Mouse (Mus musculus) right cerebral cortex, postnatal 25 days (tissue): Measurements from ENCODE around the gene Sptan1.
A peak's percentile ranks its signal among the peaks of the same experiment; 100 is the strongest.

Experiments
- DNase-seq: peaks from one replicate; pipeline ENCODE4 v3.0.0; 2022

The Sptan1 gene

DNA sequence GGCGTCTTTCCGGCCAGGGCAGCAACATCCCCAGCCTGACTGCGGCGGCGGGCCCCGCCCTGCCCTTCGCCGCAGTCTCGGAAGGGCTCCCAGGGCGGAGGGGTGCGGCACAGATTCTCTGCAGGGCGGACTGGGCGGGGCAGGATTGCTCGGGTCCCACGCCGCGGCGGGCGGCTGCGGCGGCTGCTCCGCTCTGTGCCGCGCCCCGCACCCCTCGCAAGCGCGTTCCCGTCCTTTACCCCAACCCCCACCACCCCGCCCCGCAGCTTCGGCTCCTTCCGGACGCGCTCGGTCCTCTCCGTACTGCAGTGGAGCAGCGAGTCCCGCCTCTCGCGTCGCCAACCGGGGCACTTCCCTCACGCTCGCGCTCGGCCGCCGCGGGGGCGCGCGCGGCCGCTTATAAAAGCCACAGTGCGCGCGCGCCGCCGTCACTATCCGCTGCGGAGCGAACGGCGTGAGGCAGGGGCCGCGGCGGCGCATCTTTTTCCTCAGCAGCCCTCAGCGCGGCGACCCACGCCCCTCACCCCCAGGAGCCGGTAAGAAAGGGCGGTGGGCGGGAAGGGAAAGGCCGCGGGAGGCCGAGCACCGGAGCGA lies at the start of gene Sptan1:
Sptan1 (plus strand) TSS at position 311 of the 594 bp plus-strand sequence.
- DNase-seq: peak; percentile 94

DNA sequence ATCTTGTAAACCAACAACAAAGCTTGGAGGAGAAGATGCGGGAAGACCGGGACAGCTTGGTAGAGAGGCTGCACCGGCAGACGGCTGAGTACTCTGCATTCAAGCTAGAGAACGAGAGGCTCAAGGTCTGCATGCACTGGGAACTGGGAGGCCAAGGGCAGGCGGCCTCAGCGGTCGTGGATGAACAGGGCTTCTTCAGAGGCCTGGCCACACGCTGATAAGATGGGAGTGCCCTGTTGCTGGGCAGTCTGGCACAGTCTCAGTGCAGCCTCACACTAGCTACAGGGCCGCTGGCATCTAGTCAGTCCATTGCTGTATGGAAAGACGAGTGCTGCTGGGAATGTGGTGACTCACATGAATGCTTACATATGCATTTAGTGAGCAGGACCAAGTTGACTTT lies 47.7 kb upstream of the Sptan1 start:
- no peak for DNase-seq

DNA sequence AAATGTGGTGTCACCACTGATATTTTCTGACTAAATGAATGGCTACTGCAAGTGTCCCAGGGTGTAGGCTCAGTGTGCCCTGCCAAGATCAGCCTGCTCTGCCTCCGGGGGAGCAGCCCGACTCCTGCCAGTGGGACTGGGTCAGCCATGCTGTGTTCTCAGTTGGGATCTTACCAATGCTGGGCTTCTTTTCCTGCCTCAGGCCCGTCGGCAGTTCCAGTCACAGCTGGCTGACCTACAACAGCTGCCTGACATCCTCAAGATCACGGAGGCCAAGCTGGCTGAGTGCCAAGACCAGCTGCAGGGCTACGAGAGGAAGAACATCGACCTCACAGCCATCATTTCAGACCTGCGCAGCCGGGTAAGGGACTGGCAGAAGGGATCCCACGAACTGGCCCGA lies 43.3 kb upstream of the Sptan1 start:
- DNase-seq: peak; percentile 18

DNA sequence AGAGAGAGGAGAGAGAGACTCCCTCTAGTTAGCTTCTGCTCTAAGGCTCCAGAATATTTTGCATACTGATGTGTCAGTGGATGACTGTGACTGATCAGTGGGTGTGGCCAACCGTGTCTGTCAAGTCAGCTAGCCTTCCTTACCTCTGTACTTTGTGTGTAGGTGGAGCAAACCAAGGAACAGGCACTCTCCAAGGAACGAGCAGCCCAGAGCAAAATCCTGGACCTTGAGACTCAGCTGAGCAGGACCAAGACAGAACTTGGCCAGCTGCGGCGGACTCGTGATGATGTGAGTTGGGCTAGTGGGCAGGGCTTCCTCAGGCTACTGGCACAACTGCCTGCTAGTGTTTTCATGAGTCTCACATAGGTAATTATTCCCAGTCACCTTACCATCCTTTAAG lies 38.8 kb upstream of the Sptan1 start:
- no peak for DNase-seq

DNA sequence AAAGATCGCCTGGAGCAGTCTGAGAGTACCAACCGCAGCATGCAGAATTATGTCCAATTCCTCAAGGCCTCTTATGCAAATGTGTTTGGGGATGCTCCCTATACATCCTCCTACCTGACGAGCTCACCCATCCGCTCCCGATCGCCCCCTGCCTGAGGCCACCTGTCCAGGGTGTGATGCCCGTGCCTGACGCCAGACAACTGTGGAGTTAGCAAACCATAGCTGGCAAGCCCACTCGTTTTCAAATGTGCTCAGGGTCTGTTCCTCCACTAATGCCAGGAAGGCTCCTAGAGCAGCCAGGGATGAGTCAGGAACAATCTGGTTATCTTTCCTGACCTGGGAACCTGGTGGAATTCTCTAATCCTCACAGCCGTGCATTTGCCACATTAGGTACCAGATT lies 34.9 kb upstream of the Sptan1 start:
- DNase-seq: no peak

GRCm38 (mm10) chr2:29931194-29931593 lies 34.2 kb upstream of the Sptan1 start:
- no peak for DNase-seq

DNA sequence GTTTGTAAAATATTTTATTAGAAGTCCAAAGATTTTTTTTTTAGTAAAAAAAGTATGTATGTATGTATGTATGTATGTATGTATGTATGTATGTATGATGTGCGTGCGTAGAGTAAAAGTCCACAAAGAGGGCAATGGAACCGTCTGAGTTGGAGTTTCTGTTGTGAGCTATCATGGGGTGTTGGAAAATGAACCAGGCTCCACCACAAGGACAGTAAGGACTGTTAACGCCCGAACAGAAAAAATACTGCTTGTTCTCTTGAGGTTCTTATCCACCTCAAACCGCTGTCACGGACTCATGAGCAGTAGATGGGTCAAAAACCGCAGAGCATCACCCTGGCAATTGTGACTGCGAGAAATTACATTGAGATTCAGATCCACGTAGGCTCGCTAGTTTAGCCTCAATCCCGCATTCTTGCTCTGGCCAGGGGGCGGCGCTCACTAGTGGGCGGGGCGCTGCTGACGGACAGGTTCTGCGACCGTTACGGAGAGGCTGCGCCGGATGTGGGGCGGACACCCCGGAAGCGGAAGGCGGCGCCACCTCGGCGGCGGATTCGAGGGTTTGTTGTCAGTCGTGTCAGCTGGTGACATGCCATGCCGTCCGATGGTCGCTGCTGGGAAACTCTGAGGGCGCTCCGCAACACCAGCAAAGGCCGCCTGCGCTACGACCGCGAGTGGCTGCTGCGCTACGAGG lies 30.3 kb upstream of the Sptan1 start, which contains the start of gene Gle1:
Gle1 (plus strand) TSS at position 521 of the 694 bp plus-strand sequence.
- peak; percentile 96 for DNase-seq

GRCm38 (mm10) chr2:29940073-29940472 lies 25.3 kb upstream of the Sptan1 start:
- DNase-seq: no peak

GRCm38 (mm10) chr2:29940826-29941225 lies 24.5 kb upstream of the Sptan1 start:
- DNase-seq: no peak

GRCm38 (mm10) chr2:29944723-29945122 lies 20.6 kb upstream of the Sptan1 start:
- DNase-seq: no peak

GRCm38 (mm10) chr2:29948896-29949295 lies 16.5 kb upstream of the Sptan1 start:
- no peak for DNase-seq

GRCm38 (mm10) chr2:29961246-29961645 lies 4.1 kb upstream of the Sptan1 start:
- DNase-seq: no peak

DNA sequence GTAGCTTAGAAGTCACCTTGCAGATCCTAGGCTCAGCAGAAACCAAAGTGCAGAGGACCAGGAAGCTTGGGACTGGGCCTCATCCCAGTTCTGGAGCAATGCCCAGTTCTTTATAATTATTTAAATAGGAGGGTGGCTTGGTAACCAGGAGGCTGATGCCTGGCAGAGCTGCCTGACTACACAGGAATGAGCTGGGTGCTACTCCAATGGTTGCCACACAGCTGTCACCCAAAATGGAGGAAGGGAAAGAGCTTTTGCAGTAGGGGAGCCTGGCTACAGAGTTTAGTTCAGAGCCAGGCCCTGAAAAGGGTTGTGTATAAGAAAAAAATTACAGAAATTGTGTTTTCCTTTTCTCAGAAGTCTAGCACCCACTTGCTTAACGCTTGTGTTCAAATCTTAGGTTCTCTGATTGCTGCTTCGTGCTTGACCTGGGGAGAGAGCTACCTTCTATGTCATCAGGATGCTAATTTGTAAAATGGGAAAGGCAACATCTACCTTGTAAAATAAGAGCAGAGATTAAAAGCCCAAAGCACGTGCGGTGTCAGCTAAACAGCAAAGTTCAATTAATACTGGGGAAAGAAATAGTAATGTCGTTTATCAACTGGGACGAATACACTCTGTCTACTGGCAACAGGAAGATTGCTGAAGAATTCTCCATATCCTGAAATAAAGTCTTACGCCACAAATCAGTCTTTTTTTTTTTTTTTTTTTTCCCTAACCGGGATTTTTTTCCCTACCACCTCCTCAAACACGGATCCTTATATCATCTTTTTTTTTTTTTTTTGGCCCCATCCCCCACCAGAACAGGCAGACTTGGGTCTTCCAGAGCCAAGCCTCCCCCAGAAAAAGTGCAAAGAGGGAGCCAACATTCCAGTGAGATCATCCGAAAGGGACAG lies 758 bp upstream of the Sptan1 start:
- peak; percentile 40 for DNase-seq

GRCm38 (mm10) chr2:29965906-29966305 lies 546 bp downstream of the Sptan1 start:
- peak; percentile 67 for DNase-seq

- no peak for DNase-seq
Observed at GRCm38 (mm10) chr2:29966826-29967225, 1.5 kb downstream of the Sptan1 start.

GRCm38 (mm10) chr2:29967768-29968167 lies 2.4 kb downstream of the Sptan1 start:
- no peak for DNase-seq

DNA sequence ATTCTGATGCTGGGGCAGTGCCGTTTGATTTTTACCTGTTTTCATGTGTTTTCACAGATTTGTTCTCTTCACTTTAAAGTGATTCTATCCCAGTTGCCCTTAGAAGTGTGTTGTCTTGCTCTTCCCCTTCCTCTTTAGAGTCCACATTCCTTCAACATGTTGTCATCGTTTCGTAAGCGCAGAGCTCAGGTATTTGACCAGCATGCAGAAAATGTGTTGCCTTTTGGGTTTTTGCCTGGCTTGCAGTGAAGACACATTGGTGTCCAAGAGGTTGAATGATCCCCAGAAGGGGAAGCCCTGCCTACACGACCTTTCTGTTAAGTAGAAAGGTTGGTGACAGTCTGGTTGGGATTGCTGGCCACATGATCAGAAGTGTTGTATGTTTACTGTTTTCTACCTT lies 3.3 kb downstream of the Sptan1 start:
- no peak for DNase-seq

DNA sequence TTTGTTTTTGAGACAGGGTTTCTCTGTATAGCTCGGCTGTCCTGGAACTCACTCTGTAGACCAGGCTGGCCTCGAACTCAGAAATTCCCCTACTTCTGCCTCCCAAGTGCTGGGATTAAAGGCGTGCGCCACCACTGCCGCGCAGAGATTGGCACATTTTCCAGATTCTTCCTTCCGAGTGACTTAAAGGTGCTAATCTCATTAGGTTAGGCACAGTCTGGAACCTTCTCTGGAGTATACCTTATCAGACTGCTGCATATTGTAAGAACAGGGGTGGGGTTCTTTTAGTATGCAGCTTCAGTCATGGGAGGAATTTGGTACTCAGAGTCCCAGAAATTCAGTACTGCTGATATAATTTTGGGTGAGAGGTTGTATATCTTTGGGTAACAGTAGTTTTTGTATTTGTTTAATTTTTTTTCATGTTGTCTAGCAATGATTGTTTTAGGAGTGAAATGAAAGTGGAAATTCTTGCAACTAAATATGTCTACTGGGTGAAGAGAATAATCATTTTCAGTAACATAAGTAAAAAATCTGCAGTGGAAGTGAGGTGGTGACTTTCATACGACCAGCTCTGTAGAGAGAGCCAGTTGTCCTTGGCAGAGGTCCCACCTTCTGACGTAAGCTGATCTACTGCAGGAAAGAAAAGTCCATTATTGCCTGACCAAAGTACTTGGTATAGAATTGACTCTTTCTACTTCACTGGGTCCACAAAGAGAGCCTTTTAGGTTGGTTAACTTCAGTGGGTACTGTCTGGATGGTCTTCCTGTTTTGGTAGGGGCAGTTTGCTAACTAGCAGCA lies 6.7 kb downstream of the Sptan1 start:
- DNase-seq: peak; percentile 20

- DNase-seq: no peak
Observed at GRCm38 (mm10) chr2:29973525-29973924, 8.2 kb downstream of the Sptan1 start.

- no peak for DNase-seq
Observed at GRCm38 (mm10) chr2:29977307-29977706, 11.9 kb downstream of the Sptan1 start.

DNA sequence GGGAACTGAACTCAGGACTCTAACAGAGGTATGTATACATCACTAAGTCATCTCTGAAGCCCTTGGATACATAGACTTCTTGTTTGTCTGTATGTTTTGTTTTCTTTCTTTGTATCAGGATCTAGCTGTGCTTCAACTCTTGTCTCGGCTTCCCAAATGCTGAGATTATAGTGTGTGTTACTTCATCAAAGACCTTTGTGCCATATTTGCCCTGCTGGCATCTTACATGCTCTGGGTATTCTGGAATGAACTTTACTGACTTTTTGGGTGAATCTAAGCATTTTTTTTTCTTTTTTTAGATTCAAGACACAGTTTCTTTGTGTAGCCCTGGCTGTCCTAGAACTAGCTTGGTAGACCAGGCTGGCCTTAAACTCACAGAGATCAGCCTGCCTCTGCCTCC lies 15.3 kb downstream of the Sptan1 start:
- no peak for DNase-seq

DNA sequence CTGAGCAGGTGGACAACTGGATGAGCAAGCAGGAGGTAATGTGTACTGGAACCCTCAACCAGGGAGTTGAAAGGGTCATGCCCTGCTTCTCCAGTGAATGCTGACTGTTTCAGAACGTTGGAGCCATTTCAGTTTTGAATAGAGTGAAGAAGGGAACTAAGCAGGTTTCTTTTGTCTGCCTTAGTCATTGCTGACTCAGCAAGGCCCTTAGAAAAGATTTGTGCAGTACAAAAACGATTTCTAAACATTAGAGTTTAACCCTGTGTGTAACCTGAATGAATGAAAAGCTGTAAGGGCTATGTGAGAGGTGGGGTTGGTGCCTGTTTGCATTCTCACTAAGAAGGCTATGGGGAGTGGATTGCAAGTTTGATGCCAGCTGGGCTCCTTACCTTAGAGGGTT lies 26.6 kb downstream of the Sptan1 start:
- no peak for DNase-seq

DNA sequence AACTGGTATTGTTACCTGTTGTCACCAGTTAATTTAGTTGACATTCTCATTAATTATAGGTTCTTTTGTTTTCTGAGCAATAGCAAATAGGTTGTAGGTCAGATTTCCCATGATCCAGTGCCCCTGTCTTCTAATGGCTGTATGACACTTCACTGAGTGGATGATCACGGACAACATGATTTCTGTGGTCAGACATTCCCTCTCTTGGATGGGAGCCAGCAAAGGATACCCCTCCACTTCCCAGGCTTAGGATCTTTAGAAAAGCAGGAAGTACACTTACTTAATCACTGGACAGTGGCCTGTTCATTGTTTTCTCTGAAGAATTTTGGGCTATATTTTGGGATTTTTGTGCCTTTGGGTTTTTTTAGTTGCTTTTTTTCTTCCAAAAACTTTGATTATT lies 43.7 kb downstream of the Sptan1 start:
- DNase-seq: no peak
